Mouse (Mus musculus): ENCODE measurements at regions not wholly inside any gene's neighbourhood (a gene's known extent, or its start where the extent isn't known, plus 50 kb on each side); places are given as distances from the start of the nearest gene placed in this dataset.
A peak's percentile ranks its signal among the peaks of the same experiment; 100 is the strongest.

DNA sequence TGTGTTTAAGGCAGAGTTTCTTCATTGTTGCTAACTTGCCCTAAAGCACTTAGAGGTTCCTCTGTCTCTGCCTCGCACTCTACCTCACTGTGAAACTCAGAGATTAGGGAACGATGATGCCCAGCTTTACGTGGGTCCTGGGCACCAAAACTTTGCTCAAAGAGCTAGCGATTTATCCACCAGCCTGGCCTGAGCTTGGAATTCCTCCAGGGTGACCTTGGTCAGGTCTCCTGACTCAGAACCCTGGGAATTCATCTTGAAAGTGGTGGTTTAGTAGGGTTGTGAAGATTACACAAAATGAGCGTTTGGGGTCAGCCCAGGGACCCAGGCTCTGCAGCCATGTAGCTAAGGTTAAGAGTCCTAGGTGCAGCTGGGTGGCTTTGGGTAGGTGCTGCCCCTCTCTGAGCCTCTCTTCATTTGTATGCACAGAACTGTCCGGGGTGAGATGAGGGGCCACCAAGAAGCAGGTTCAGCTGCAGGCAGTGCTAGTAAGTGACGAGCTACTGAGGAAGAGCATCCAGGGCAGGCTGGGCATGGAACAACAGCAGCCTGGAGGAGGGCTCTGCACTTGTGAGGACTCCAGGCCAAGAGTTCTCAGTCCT lies 62.4 kb upstream of the Trp53i11 start:
- H3K27me3 ChIP-seq (ENCODE audit: control insufficient read depth, insufficient read depth, low read length) = no peaks in the 10 kb centered on the region
- TF ChIP-seq CTCF (IDR thresholded peaks at IDR 0.05; ENCODE audit: borderline replicate concordance, insufficient read depth, low read depth, low read length) = no peak
- no peak for TF ChIP-seq POLR2A (IDR thresholded peaks at IDR 0.05; ENCODE audit: borderline replicate concordance, insufficient read depth, low read length)
- WGBS = 88% methylated on average over 7 of the region's 7 CpGs

DNA sequence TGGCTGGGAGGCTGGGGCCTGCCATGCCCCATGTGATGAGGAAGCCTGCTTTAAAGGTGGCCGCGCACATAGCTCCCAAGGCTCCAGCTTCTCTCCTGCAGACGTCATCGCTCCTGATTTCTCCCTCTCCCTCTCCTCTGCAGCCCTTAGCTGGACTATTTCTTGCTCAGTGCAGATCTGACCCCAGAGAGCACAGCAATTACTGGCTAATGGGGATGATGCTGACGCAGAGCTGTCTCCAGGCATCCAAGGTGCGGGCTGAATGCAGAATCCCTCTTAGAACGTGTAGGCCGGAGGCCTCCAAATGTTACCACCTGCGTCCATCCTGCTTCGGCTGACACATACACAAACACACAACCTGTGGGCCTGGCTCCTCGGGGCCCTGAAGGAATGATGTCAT lies 63.5 kb upstream of the Trp53i11 start:
- Histone ChIP-seq H3K4me3 (replicated peaks; ENCODE audit: insufficient read depth, low read depth, low read length) (no peak overlapping the region), H3K4me1 (ENCODE audit: control insufficient read depth, insufficient read depth, low read length) (peaks cover 18% of the 10 kb centered on the region), H3K27me3 (ENCODE audit: control insufficient read depth, insufficient read depth, low read length) (no peaks in the 10 kb centered on the region), H3K27ac (ENCODE audit: insufficient read depth, low read length) (no peak overlapping the region)
- no peak for TF ChIP-seq CTCF (IDR thresholded peaks at IDR 0.05; ENCODE audit: borderline replicate concordance, insufficient read depth, low read depth, low read length)
- no peak for TF ChIP-seq POLR2A (IDR thresholded peaks at IDR 0.05; ENCODE audit: borderline replicate concordance, insufficient read depth, low read length)
- WGBS = 96% methylated on average over 11 of the region's 11 CpGs
- DNase-seq = no peak

More for the DNA sequence above, 62.4 kb upstream of the Trp53i11 start:
- Histone ChIP-seq H3K4me1 (ENCODE audit: control insufficient read depth, insufficient read depth, low read length) (peaks cover 11% of the 10 kb centered on the region), H3K27ac (ENCODE audit: insufficient read depth, low read length) (no peak overlapping the region), H3K4me3 (replicated peaks; ENCODE audit: insufficient read depth, low read depth, low read length) (no peak overlapping the region)
- no peak for DNase-seq

DNA sequence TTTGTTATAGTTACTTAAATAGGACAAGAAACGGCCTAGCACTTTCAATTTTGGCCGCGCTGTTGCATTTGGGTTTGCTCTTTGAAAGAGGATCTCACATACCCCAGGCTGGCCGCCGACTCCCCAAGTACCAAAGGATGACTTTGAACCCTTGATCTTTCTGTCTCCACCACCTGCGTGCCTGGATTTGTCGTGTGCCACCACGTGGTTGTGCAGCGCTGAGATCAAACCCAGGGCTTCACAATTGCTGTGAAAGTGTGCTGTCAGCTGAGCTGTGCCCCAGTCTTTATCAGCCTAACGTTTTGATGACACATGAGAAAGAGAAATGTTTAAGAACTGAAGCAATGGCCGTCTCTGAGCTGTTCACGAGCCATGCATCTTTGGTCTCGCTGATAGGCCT lies 67.0 kb upstream of the Trp53i11 start:
- Histone ChIP-seq H3K4me3 (replicated peaks; ENCODE audit: insufficient read depth, low read depth, low read length) (no peak overlapping the region), H3K27ac (ENCODE audit: insufficient read depth, low read length) (no peak overlapping the region), H3K27me3 (ENCODE audit: control insufficient read depth, insufficient read depth, low read length) (no peaks in the 10 kb centered on the region), H3K4me1 (ENCODE audit: control insufficient read depth, insufficient read depth, low read length) (peaks cover 10% of the 10 kb centered on the region)
- DNase-seq = no peak
- 91% methylated on average over 13 of the region's 13 CpGs for WGBS
- no peak for TF ChIP-seq CTCF (IDR thresholded peaks at IDR 0.05; ENCODE audit: borderline replicate concordance, insufficient read depth, low read depth, low read length)

DNA sequence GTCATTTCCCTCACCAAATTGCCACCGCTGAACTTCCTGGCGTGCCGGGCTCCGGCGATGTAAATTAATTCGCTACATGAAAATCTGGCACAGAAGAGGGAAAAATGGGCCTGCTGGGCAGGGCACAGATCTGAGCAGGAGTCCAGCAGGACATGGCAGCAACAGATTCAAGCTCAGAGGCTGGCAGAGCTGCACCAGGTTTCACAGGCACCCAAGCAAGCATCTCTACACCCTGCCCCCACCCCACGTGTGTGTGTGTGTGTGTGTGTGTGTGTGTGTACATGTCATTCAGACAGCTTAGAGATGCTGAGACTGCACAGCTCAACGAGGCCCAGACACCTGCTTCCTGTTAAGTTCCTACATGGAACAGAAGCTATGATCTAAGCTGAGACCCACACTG lies 68.3 kb upstream of the Trp53i11 start:
- TF ChIP-seq CTCF (IDR thresholded peaks at IDR 0.05; ENCODE audit: borderline replicate concordance, insufficient read depth, low read depth, low read length) (no peak), POLR2A (IDR thresholded peaks at IDR 0.05; ENCODE audit: borderline replicate concordance, insufficient read depth, low read length) (no peak)
- no peak overlapping the region for H3K27ac ChIP-seq (ENCODE audit: insufficient read depth, low read length)
- DNase-seq = peak; percentile 60 to 70
- WGBS = 6% methylated on average over 8 of the region's 8 CpGs
- H3K4me1 ChIP-seq (ENCODE audit: control insufficient read depth, insufficient read depth, low read length) = peaks cover 10% of the 10 kb centered on the region
- no peaks in the 10 kb centered on the region for H3K27me3 ChIP-seq (ENCODE audit: control insufficient read depth, insufficient read depth, low read length)
- no peak overlapping the region for H3K4me3 ChIP-seq (replicated peaks; ENCODE audit: insufficient read depth, low read depth, low read length)

DNA sequence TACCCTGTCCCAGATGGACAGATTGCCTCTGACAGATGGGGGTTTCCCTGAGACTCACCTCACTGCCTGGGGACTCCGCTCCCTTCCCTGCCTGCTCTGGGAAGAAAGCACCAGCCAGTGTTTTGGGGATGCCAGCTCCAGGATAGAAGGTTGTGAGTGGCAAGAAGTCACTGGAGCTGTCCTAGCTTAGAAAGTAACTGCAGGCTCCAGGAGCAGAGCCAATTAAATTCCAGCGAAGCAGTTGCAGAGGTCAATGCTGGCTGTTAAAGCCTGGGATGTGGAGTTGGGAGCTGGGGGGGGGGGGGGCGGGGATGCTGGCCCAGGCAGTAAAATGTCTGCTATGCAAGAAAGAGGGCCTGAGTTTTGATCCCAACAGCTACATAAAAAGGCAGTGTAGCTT lies 69.3 kb upstream of the Prdm11 start:
- WGBS = 87% methylated on average over 3 of the region's 3 CpGs
- no peak for DNase-seq
- no peaks in the 10 kb centered on the region for H3K27me3 ChIP-seq (ENCODE audit: control insufficient read depth, insufficient read depth, low read length)
- no peak overlapping the region for H3K27ac ChIP-seq (ENCODE audit: insufficient read depth, low read length)
- H3K4me1 ChIP-seq (ENCODE audit: control insufficient read depth, insufficient read depth, low read length) = peaks cover 10% of the 10 kb centered on the region
- no peak for TF ChIP-seq POLR2A (IDR thresholded peaks at IDR 0.05; ENCODE audit: borderline replicate concordance, insufficient read depth, low read length)
- TF ChIP-seq CTCF (IDR thresholded peaks at IDR 0.05; ENCODE audit: borderline replicate concordance, insufficient read depth, low read depth, low read length) = no peak
- no peak overlapping the region for H3K4me3 ChIP-seq (replicated peaks; ENCODE audit: insufficient read depth, low read depth, low read length)

DNA sequence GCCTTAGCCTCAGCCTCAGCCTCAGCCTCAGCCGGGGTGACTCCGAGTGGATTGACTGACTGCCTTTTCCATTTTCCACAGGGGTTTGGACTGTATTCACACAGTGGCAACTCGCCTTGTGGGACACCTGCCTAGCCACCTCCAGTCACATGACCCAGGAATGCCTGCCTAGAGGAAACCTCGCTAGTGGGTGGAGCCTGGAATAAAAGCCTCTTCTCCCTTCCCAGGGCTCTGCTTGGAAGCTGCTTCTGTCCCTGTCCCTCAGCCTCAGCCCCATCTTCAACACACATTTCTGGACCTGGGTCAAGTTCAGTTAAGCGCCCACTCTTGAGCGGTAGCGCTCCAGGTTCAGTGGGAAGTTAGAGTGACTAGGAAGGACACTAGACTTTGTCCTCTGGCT lies 68.0 kb upstream of the Prdm11 start:
- TF ChIP-seq CTCF (IDR thresholded peaks at IDR 0.05; ENCODE audit: borderline replicate concordance, insufficient read depth, low read depth, low read length) (no peak), POLR2A (IDR thresholded peaks at IDR 0.05; ENCODE audit: borderline replicate concordance, insufficient read depth, low read length) (no peak)
- 90% methylated on average over 7 of the region's 7 CpGs for WGBS
- DNase-seq = no peak
- H3K27ac ChIP-seq (ENCODE audit: insufficient read depth, low read length) = no peak overlapping the region
- H3K4me1 ChIP-seq (ENCODE audit: control insufficient read depth, insufficient read depth, low read length) = peaks cover 4% of the 10 kb centered on the region
- no peaks in the 10 kb centered on the region for H3K27me3 ChIP-seq (ENCODE audit: control insufficient read depth, insufficient read depth, low read length)
- H3K4me3 ChIP-seq (replicated peaks; ENCODE audit: insufficient read depth, low read depth, low read length) = no peak overlapping the region

DNA sequence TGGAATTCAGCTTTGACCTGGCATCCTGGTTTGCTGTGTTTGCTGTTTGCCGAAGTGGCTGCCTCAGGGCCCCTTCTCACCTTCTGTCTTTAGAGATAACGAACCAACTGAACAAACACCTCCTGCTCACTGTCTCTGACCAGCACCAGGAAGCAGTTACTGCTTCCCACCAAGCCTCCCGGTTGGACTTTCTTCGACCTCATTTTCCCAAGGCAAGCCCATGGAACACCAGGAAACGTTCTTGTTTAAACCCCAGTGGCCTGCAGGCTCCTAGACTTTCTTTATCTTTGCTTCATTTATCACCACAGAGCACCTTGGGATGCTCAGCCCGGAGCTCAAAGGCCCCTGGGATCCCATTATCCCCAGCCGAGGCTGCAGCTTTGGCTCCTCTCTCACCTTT lies 66.4 kb upstream of the Prdm11 start:
- 68% methylated on average over 7 of the region's 7 CpGs for whole genome bisulfite sequencing
- no peak for DNase-seq
- Histone ChIP-seq H3K27me3 (ENCODE audit: control insufficient read depth, insufficient read depth, low read length) (no peaks in the 10 kb centered on the region), H3K4me1 (ENCODE audit: control insufficient read depth, insufficient read depth, low read length) (no peaks in the 10 kb centered on the region), H3K4me3 (replicated peaks; ENCODE audit: insufficient read depth, low read depth, low read length) (no peak overlapping the region), H3K27ac (ENCODE audit: insufficient read depth, low read length) (no peak overlapping the region)
- no peak for TF ChIP-seq POLR2A (IDR thresholded peaks at IDR 0.05; ENCODE audit: borderline replicate concordance, insufficient read depth, low read length)
- no peak for TF ChIP-seq CTCF (IDR thresholded peaks at IDR 0.05; ENCODE audit: borderline replicate concordance, insufficient read depth, low read depth, low read length)

DNA sequence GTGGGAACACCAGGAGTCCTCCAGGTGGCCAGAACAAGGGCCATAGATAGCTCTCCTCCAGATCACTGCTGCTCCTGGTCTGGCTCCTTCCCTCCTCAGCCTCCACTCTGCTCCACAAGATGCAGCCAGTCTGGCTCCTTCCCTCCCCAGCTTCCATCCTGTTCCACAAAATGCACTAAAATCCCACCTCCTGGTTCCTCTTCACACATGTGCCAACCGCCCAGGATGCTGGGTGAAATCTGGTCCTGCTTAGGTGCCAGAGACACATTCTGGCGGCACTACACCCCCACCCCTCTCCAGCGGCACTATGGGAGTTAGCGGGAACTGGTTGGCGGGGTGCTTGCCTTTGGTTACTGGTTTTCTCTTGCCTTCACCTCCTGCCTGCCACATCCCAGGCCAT lies 64.9 kb upstream of the Prdm11 start:
- Histone ChIP-seq H3K4me3 (replicated peaks; ENCODE audit: insufficient read depth, low read depth, low read length) (no peak overlapping the region), H3K27ac (ENCODE audit: insufficient read depth, low read length) (no peak overlapping the region), H3K4me1 (ENCODE audit: control insufficient read depth, insufficient read depth, low read length) (no peaks in the 10 kb centered on the region), H3K27me3 (ENCODE audit: control insufficient read depth, insufficient read depth, low read length) (no peaks in the 10 kb centered on the region)
- TF ChIP-seq POLR2A (IDR thresholded peaks at IDR 0.05; ENCODE audit: borderline replicate concordance, insufficient read depth, low read length) = no peak
- no peak for TF ChIP-seq CTCF (IDR thresholded peaks at IDR 0.05; ENCODE audit: borderline replicate concordance, insufficient read depth, low read depth, low read length)
- no peak for DNase-seq
- WGBS = 78% methylated on average over 5 of the region's 5 CpGs
